ENCODE assay signal across 14 mouse cellular contexts in genomic region chr15:79481181-79481688, GRCm38 (mm10). TPM values are rescaled to one million over a fixed set of nuclear protein-coding genes. Genes with fewer than 3 reads are reported as not detected.
DNase-seq lines count a peak whose midpoint lies in the region; ATAC-seq and TF ChIP-seq lines count a peak whose summit lies in the region.
"Had no signal": no experiment of that assay in that cellular context is flagged by ENCODE, and none has a peak within 500 bp of the region (broad histone marks: within the 10 kb centered on the region; RNA-seq: fewer than 3 reads in every experiment).

No protein-coding gene starts in this region.

- H3K27me3 ChIP-seq in kidney, embryonic 15.5 days = peaks cover 32% of the 10 kb centered on the region
- H3K27me3 ChIP-seq in ES-Bruce4 (ENCODE audit: control insufficient read depth, insufficient read depth, low read length, poor library complexity, severe bottlenecking) = no peaks in the 10 kb centered on the region
- H3K27me3 ChIP-seq in embryonic facial prominence, embryonic 10.5 days (replicated peaks; ENCODE audit: low read depth, poor library complexity, severe bottlenecking) = peaks cover 47% of the 10 kb centered on the region
- H3K27me3 ChIP-seq in lung, postnatal 0 days (replicated peaks; ENCODE audit: insufficient read depth, low read length) = 0 out of 2 replicates have a peak, but pooled peaks cover 5% of the 10 kb centered on the region
- H3K27me3 ChIP-seq in cerebellum, adult 2 months (ENCODE audit: control insufficient read depth, insufficient read depth, low read length) = no peaks in the 10 kb centered on the region
- H3K27me3 ChIP-seq in hindbrain, embryonic 16.5 days (replicated peaks; ENCODE audit: control insufficient read depth, insufficient read depth, low read length) = 0 out of 2 replicates have a peak, but pooled peaks cover 2% of the 10 kb centered on the region

- no peaks in the 10 kb centered on the region for H3K36me3 ChIP-seq in kidney, embryonic 15.5 days
- no peaks in the 10 kb centered on the region for H3K36me3 ChIP-seq in ES-Bruce4 (ENCODE audit: control insufficient read depth, insufficient read depth, low read length, poor library complexity, severe bottlenecking)
- no peaks in the 10 kb centered on the region for H3K36me3 ChIP-seq in embryonic facial prominence, embryonic 10.5 days (replicated peaks)
- no peaks in the 10 kb centered on the region for H3K36me3 ChIP-seq in lung, postnatal 0 days (ENCODE audit: insufficient read depth, low read length)
- H3K36me3 ChIP-seq in hindbrain, embryonic 16.5 days (ENCODE audit: control insufficient read depth, insufficient read depth, low read length) = no peaks in the 10 kb centered on the region

- peak overlapping the region; percentile 19; the same call in 1 of the 2 replicates for H3K4me3 ChIP-seq in kidney, embryonic 15.5 days (replicated peaks)
- peak overlapping the region; percentile 48 for H3K4me3 ChIP-seq in ES-Bruce4 (ENCODE audit: low read depth, low read length)
- H3K4me3 ChIP-seq in embryonic facial prominence, embryonic 10.5 days = 0 out of 2 replicates have a peak overlapping the region, but pooled peaks have one; percentile 21
- H3K4me3 ChIP-seq in lung, postnatal 0 days (ENCODE audit: low read depth, low read length) = no peak overlapping the region
- no peak overlapping the region for H3K4me3 ChIP-seq in cerebellum, adult 2 months (replicated peaks; ENCODE audit: insufficient read depth, low read depth, low read length)
- no peak overlapping the region for H3K4me3 ChIP-seq in hindbrain, embryonic 16.5 days (ENCODE audit: low read length)
- H3K4me3 ChIP-seq: gastrocnemius, adult 2 months had no signal

- no peak for TF ChIP-seq CTCF in ES-Bruce4 (IDR thresholded peaks at IDR 0.05; ENCODE audit: low read depth, low read length)
- no peak for TF ChIP-seq CTCF in lung, postnatal 0 days (IDR thresholded peaks at IDR 0.05)
- no peak for TF ChIP-seq CTCF in cerebellum, adult 2 months (IDR thresholded peaks at IDR 0.05; ENCODE audit: borderline replicate concordance, insufficient read depth, low read depth, low read length)

- 5% methylated on average over 15 of the region's 15 CpGs for WGBS in kidney, embryonic 15.5 days
- WGBS in embryonic facial prominence, embryonic 10.5 days = 10% methylated on average over 15 of the region's 15 CpGs
- WGBS in lung, postnatal 0 days = 12% methylated on average over 15 of the region's 15 CpGs
- 17% methylated on average over 15 of the region's 15 CpGs for WGBS in cerebellum, adult 2 months
- 9% methylated on average over 15 of the region's 15 CpGs for WGBS in hindbrain, embryonic 16.5 days

- no peak for TF ChIP-seq POLR2A in ES-Bruce4 (IDR thresholded peaks at IDR 0.05; ENCODE audit: insufficient read depth, low read length)
- no peak for TF ChIP-seq POLR2A in cerebellum, adult 2 months (IDR thresholded peaks at IDR 0.05; ENCODE audit: borderline replicate concordance, insufficient read depth, low read length)

- no peak for DNase-seq in kidney, adult 11 months
- DNase-seq in embryonic facial prominence, embryonic 10.5 days (ENCODE audit: low spot score) = no peak
- DNase-seq in lung, postnatal 0 days (ENCODE audit: low spot score) = peak; percentile 58
- no peak for DNase-seq in cerebellum, adult 2 months
- no peak for DNase-seq in thymus, postnatal 14 days
- DNase-seq: adrenal gland, adult 2 months; cerebellum, adult 11-12 months; gastrocnemius, adult 2 months; heart, postnatal 10 days had no signal

- H3K9me3 ChIP-seq in kidney, embryonic 15.5 days (replicated peaks) = no peaks in the 10 kb centered on the region
- no peaks in the 10 kb centered on the region for H3K9me3 ChIP-seq in ES-Bruce4 (replicated peaks; ENCODE audit: control insufficient read depth, insufficient read depth, low read length, poor library complexity, severe bottlenecking)
- H3K9me3 ChIP-seq in embryonic facial prominence, embryonic 10.5 days = no peaks in the 10 kb centered on the region
- H3K9me3 ChIP-seq in lung, postnatal 0 days (ENCODE audit: low read length) = no peaks in the 10 kb centered on the region
- no peaks in the 10 kb centered on the region for H3K9me3 ChIP-seq in hindbrain, embryonic 16.5 days (ENCODE audit: control insufficient read depth, low read length)

- 0 out of 2 replicates have a peak, but pooled peaks have one; percentile 56 for ATAC-seq in kidney, embryonic 15.5 days (replicated peaks; ENCODE audit: low FRiP score)
- ATAC-seq in lung, postnatal 0 days = peak; percentile 43; the same call in 1 of the 2 replicates
- no peak for ATAC-seq in hindbrain, embryonic 16.5 days

- peaks cover 11% of the 10 kb centered on the region for H3K4me1 ChIP-seq in kidney, embryonic 15.5 days
- H3K4me1 ChIP-seq in ES-Bruce4 (ENCODE audit: control insufficient read depth, insufficient read depth, low read length) = peaks cover 2% of the 10 kb centered on the region
- H3K4me1 ChIP-seq in embryonic facial prominence, embryonic 10.5 days = peaks cover 11% of the 10 kb centered on the region
- no peaks in the 10 kb centered on the region for H3K4me1 ChIP-seq in lung, postnatal 0 days (ENCODE audit: insufficient read depth, low read depth, low read length)
- no peaks in the 10 kb centered on the region for H3K4me1 ChIP-seq in cerebellum, adult 2 months (ENCODE audit: control insufficient read depth, insufficient read depth, low read length)
- H3K4me1 ChIP-seq in hindbrain, embryonic 16.5 days (ENCODE audit: control insufficient read depth, insufficient read depth, low read depth, low read length) = no peaks in the 10 kb centered on the region

- TF ChIP-seq EP300 in ES-Bruce4 (IDR thresholded peaks at IDR 0.05; ENCODE audit: insufficient read depth, low read depth, low read length) = no peak; the same call in 1 of the 2 replicates
- TF ChIP-seq EP300 in lung, postnatal 0 days (IDR thresholded peaks at IDR 0.05) = no peak

- no peak overlapping the region for H3K27ac ChIP-seq in kidney, embryonic 15.5 days
- no peak overlapping the region for H3K27ac ChIP-seq in ES-Bruce4 (ENCODE audit: insufficient read depth, low read length)
- no peak overlapping the region for H3K27ac ChIP-seq in embryonic facial prominence, embryonic 10.5 days (replicated peaks)
- no peak overlapping the region for H3K27ac ChIP-seq in lung, postnatal 0 days (ENCODE audit: low read length)
- no peak overlapping the region for H3K27ac ChIP-seq in cerebellum, adult 2 months (ENCODE audit: insufficient read depth, low read length)
- no peak overlapping the region for H3K27ac ChIP-seq in hindbrain, embryonic 16.5 days (ENCODE audit: low read depth, low read length)
- H3K27ac ChIP-seq: gastrocnemius, adult 2 months had no signal

- H3K4me2 ChIP-seq in kidney, embryonic 15.5 days = peak overlapping the region; percentile 41
- H3K4me2 ChIP-seq in lung, postnatal 0 days (replicated peaks; ENCODE audit: low read depth, low read length) = no peak overlapping the region
- H3K4me2 ChIP-seq in hindbrain, embryonic 16.5 days (ENCODE audit: low read length) = no peak overlapping the region
- H3K4me2 ChIP-seq: liver, embryonic 11.5 days had no signal

- H3K9ac ChIP-seq in kidney, embryonic 15.5 days = no peak overlapping the region
- no peak overlapping the region for H3K9ac ChIP-seq in ES-Bruce4 (ENCODE audit: low read depth, poor library complexity, severe bottlenecking)
- no peak overlapping the region for H3K9ac ChIP-seq in lung, postnatal 0 days (replicated peaks; ENCODE audit: low read depth)
- no peak overlapping the region for H3K9ac ChIP-seq in hindbrain, embryonic 16.5 days (ENCODE audit: low read depth, low read length)

RNA-seq across cellular contexts. Expression of gene Kcnj4, which starts 23.8 kb away (rescaled TPM):
- polyA plus RNA-seq in kidney, embryonic 15.5 days (2015; fragmentation: Nextera tagmentation; extraction: Ambion mirVana) = 0.08 and 0.12 TPM in 2 replicates
- polyA plus RNA-seq in ES-Bruce4 (2011; ENCODE audit: insufficient read depth, insufficient read length, low read depth, missing spikeins) = 4.5 TPM in 2 replicates
- polyA plus RNA-seq in embryonic facial prominence, embryonic 10.5 days (2016; fragmentation: Nextera tagmentation; extraction: Ambion mirVana) = not detected in 2 replicates
- not detected in 2 replicates for polyA plus RNA-seq in lung, postnatal 0 days (2015; fragmentation: Nextera tagmentation; extraction: Ambion mirVana)
- polyA plus RNA-seq in cerebellum, adult 2 months (2012; rRNA removed) = 0.82 and 1.5 TPM in 2 replicates
- polyA plus RNA-seq in hindbrain, embryonic 16.5 days (2015; fragmentation: Nextera tagmentation; extraction: Ambion mirVana) = 0.09 TPM in 1 of 2 replicates, not detected in the other
- polyA plus RNA-seq: embryonic facial prominence, embryonic 11.5 days; liver, embryonic 11.5 days had no signal

RNA-seq across cellular contexts. Expression of gene Csnk1e, which starts 25.9 kb away (rescaled TPM):
- 87.0 and 90.6 TPM in 2 replicates for polyA plus RNA-seq in kidney, embryonic 15.5 days (2015; fragmentation: Nextera tagmentation; extraction: Ambion mirVana)
- 113 and 116 TPM in 2 replicates for polyA plus RNA-seq in ES-Bruce4 (2011; ENCODE audit: insufficient read depth, insufficient read length, low read depth, missing spikeins)
- 143 and 156 TPM in 2 replicates for polyA plus RNA-seq in embryonic facial prominence, embryonic 10.5 days (2016; fragmentation: Nextera tagmentation; extraction: Ambion mirVana)
- 67.2 and 72.4 TPM in 2 replicates for polyA plus RNA-seq in lung, postnatal 0 days (2015; fragmentation: Nextera tagmentation; extraction: Ambion mirVana)
- 110 and 122 TPM in 2 replicates for polyA plus RNA-seq in cerebellum, adult 2 months (2012; rRNA removed)
- polyA plus RNA-seq in hindbrain, embryonic 16.5 days (2015; fragmentation: Nextera tagmentation; extraction: Ambion mirVana) = 132 and 147 TPM in 2 replicates

RNA-seq across cellular contexts. Expression of gene Kdelr3, which starts 35.0 kb away (rescaled TPM):
- polyA plus RNA-seq in kidney, embryonic 15.5 days (2015; fragmentation: Nextera tagmentation; extraction: Ambion mirVana) = 69.5 and 71.8 TPM in 2 replicates
- polyA plus RNA-seq in ES-Bruce4 (2011; ENCODE audit: insufficient read depth, insufficient read length, low read depth, missing spikeins) = 41.4 and 43.9 TPM in 2 replicates
- 7.1 and 8.8 TPM in 2 replicates for polyA plus RNA-seq in embryonic facial prominence, embryonic 10.5 days (2016; fragmentation: Nextera tagmentation; extraction: Ambion mirVana)
- polyA plus RNA-seq in lung, postnatal 0 days (2015; fragmentation: Nextera tagmentation; extraction: Ambion mirVana) = 54.3 and 64.5 TPM in 2 replicates
- polyA plus RNA-seq in cerebellum, adult 2 months (2012; rRNA removed) = 1.7 and 2.5 TPM in 2 replicates
- 11.6 and 14.2 TPM in 2 replicates for polyA plus RNA-seq in hindbrain, embryonic 16.5 days (2015; fragmentation: Nextera tagmentation; extraction: Ambion mirVana)

Comparison
In these comparisons a context has a peak if more than half of its experiments do, and no peak if none do; other contexts are left out.
1. H3K4me3 ChIP-seq: peak in kidney, embryonic 15.5 days (single experiment), ES-Bruce4 (single experiment) and embryonic facial prominence, embryonic 10.5 days (single experiment); none in lung, postnatal 0 days (single experiment), cerebellum, adult 2 months (single experiment) and hindbrain, embryonic 16.5 days (single experiment).